Mouse (Mus musculus): Measurements from ENCODE around the gene Nptx1.

DNA sequence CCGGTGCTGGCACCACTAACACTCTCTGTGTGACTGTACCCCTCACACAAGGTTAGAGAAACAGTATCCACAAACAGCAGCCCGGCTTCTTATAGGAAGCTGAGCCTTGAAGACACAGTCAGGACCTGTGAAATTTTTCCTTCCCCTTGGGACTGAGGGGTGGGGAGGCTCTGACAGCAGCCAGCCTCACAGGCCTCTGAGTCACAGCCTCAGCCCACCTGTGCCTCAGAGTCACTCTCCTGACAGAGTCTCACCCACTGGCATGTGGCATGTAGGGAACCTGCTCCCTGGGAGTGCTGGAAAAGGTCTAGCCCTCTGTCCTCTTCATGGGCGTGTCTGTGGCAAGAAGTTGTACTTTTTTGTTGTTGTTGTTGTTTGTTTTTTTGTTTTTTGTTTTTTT, 3.9 kb upstream of the Nptx1 start:
- TF ChIP-seq CTCF (conservative IDR thresholded peaks at IDR 0.05; ENCODE audit: low read length) (no peak), NANOG (IDR thresholded peaks at IDR 0.05; ENCODE audit: borderline replicate concordance, low read length) (no peak)

Data from E14TG2a.4 (cell line).